Mouse (Mus musculus) E14TG2a.4 (cell line): ENCODE results near the gene Serpinb9b.
A peak's percentile ranks its signal among the peaks of the same experiment; 100 is the strongest.

Experiments
- H3K27me3 ChIP-seq: 2 replicates; pipeline ENCODE4 v1.6.1; 2014; ENCODE audit warnings: low read length, control low read depth; ENCODE audit not compliant: insufficient read depth
- H3K36me3 ChIP-seq: 2 replicates; pipeline ENCODE4 v1.6.1; 2014; ENCODE audit warnings: low read length, control low read depth; ENCODE audit not compliant: insufficient read depth
- H3K4me1 ChIP-seq: replicated peaks from 2 replicates; pipeline ENCODE4 v1.6.1; 2014; ENCODE audit warnings: low read depth, low read length, control low read depth
- H3K4me3 ChIP-seq: replicated peaks from 2 replicates; pipeline ENCODE4 v1.5.1; 2014; ENCODE audit warnings: mild to moderate bottlenecking, low read length
- H3K9me3 ChIP-seq: 2 replicates; pipeline ENCODE4 v1.6.1; 2014; ENCODE audit warnings: low read length, control low read depth
- CTCF ChIP-seq: conservative IDR thresholded peaks from 2 replicates; pipeline ENCODE4 v1.5.1; 2014; ENCODE audit warnings: low read length
- NANOG ChIP-seq: IDR thresholded peaks from 2 replicates; pipeline ENCODE4 v1.6.1; 2014; ENCODE audit warnings: borderline replicate concordance, low read length, mixed read lengths
- POU5F1 ChIP-seq: IDR thresholded peaks from 2 replicates; pipeline ENCODE4 v1.6.1; 2014; ENCODE audit warnings: low read length, borderline replicate concordance

The Serpinb9b gene

DNA sequence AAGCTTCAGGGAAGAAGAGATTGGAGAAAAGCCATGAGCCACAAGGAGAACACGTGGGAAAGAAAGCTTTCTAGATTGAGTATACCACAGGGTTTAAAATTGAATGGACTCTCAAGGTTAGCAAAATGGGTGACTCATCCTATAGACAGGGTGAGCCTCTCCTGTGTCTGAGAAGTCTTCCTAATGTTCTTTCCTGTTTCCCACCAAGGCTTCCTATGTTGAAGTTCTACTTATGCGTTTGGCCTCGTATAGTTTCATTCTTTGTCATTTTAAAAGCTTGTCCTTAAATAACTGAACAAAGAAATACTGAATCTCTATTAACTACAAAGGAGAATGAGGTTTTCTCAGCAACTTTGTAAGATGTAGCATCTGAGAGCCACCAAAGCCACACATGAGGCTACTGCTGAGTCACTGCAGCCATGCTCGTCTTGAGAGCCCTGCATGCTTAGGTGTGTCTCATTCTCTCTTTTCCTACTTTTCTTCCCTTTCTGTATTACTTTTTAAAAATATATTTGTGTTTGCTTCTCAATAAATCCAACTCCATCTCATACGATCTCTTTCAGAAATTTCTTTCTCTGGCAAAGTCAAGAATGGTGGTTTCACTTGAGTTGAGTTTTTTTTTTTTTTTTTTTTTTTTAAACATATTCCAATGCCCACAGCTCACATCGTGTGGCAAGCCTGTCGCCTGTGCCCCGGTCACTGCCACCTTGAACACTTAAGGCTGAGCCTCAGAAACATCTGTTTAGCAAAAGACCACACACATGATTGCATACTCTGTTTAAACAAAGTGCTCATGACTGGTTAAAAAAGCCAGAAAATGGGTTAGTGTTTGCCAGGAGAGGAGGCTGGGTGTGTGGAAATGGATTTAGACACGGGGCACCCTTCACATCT is 23.4 kb upstream of the Serpinb9b start:
- no peaks in the 10 kb centered on the region for H3K9me3 ChIP-seq
- TF ChIP-seq POU5F1 = no peak
- H3K4me3 ChIP-seq = 0 out of 2 replicates have a peak overlapping the region, but pooled peaks have one; percentile 29
- H3K27me3 ChIP-seq = no peaks in the 10 kb centered on the region
- peaks cover 30% of the 10 kb centered on the region for H3K4me1 ChIP-seq
- H3K36me3 ChIP-seq = no peaks in the 10 kb centered on the region

DNA sequence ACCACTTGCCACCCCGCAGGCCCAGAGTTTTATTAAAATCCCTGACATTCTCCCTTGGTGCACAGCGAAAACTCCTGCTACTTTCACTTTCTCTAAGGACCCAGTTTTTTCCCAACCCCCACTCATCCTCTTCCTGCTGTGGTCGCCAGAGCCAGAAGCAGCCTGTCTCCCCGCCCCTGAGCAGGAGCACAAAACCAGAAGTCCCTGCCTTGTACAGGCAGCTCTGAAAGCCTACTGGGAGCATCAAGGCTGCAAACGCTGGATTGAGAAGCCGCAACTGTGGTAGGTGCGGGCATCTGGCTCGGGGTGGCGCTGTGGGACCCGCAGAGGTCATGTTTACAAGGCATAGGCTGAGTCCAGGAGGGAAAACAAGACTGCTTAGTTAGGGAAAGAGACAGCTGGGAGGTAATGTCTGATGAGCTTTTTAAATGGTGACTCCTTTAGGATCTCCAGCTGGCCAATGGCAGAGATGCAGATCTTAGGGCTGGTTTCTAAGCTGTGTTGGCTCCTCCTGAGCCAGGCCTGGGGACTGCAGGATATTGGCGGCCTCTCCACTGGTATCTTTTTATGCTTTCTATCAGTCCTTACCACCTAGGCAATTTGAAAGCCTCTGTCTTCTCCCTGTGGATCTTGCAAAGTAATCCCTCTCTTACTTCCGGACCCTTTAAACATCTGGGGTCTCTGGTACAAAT is 22.7 kb upstream of the Serpinb9b start:
- H3K4me3 ChIP-seq = peak overlapping the region; percentile 29; the same call in 1 of the 2 replicates
- H3K9me3 ChIP-seq = no peaks in the 10 kb centered on the region
- no peaks in the 10 kb centered on the region for H3K36me3 ChIP-seq
- TF ChIP-seq CTCF (peak; percentile 57), NANOG (no peak), POU5F1 (no peak)
- H3K27me3 ChIP-seq = no peaks in the 10 kb centered on the region
- H3K4me1 ChIP-seq = peaks cover 30% of the 10 kb centered on the region

GRCm38 (mm10) chr13:33005501-33006075 is 21.6 kb upstream of the Serpinb9b start:
- Histone ChIP-seq H3K4me3 (no peak overlapping the region), H3K36me3 (no peaks in the 10 kb centered on the region), H3K4me1 (peaks cover 30% of the 10 kb centered on the region), H3K9me3 (no peaks in the 10 kb centered on the region), H3K27me3 (no peaks in the 10 kb centered on the region)
- TF ChIP-seq CTCF = no peak
- TF ChIP-seq NANOG = no peak
- TF ChIP-seq POU5F1 = no peak

DNA sequence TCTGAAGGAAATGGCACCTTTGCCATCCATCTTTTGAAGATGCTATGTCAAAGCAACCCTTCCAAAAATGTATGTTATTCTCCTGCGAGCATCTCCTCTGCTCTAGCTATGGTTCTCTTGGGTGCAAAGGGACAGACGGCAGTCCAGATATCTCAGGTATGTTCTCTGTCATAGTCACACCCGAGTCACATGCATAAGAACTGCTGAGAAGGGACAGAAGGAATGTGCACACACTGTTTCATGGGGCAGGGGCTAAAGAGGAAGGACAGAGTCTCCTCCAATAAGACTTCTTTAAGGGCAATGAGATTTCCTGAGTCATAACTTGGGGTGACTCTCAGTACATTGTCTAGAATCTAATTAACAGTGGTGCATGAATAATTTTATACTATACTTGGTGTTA is 20.7 kb upstream of the Serpinb9b start:
- no peak for TF ChIP-seq NANOG
- no peak for TF ChIP-seq CTCF
- TF ChIP-seq POU5F1 = no peak
- Histone ChIP-seq H3K9me3 (no peaks in the 10 kb centered on the region), H3K4me3 (no peak overlapping the region), H3K4me1 (peaks cover 30% of the 10 kb centered on the region), H3K27me3 (no peaks in the 10 kb centered on the region), H3K36me3 (no peaks in the 10 kb centered on the region)

- H3K36me3 ChIP-seq = no peaks in the 10 kb centered on the region
- TF ChIP-seq POU5F1 (no peak), NANOG (no peak), CTCF (no peak)
- no peaks in the 10 kb centered on the region for H3K27me3 ChIP-seq
- H3K4me1 ChIP-seq = no peaks in the 10 kb centered on the region
- no peaks in the 10 kb centered on the region for H3K9me3 ChIP-seq
- H3K4me3 ChIP-seq = no peak overlapping the region
Observed at GRCm38 (mm10) chr13:33012395-33012794, 14.8 kb upstream of the Serpinb9b start.

DNA sequence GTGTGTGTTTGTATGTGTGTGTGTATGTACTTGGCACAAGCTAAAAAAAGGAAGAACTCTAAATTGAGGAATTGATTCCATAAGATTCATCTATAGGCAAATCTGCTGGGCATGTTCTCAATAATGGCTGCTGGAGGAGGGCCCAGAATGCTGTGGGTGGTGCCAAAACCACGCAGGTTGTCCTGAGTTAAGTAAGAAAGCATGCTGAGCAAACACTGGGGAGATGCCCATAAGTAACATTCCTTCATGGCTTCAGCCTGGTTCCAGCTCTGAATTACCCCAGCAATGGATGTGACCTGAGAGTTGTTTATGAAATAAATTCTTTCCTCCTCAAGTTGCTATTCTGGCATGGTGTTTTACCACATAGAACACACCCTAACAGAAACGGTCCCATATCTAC is 13.9 kb upstream of the Serpinb9b start:
- Histone ChIP-seq H3K27me3 (no peaks in the 10 kb centered on the region), H3K4me3 (no peak overlapping the region)
- TF ChIP-seq NANOG (no peak), CTCF (no peak), POU5F1 (no peak)

DNA sequence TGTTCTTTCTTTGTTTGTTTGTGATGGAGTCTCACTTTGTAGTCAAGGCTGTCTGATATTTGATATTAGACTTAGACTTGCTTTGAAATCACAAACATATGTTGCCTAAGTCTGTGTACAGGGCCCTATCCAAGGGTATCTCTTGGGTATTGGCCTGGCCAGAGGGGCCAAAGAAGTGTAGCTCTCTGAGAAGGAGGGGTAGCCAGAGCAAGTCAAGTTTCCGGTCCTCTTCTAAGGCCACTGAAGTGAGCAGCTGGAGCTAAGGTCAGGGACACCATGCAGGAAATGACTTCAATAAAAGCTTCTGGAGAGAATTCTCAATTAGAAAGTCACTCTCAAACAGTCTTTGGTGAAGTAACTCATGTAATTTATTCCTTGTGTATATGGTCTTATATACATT is 4.8 kb upstream of the Serpinb9b start:
- H3K36me3 ChIP-seq = no peaks in the 10 kb centered on the region
- H3K27me3 ChIP-seq = no peaks in the 10 kb centered on the region
- peaks cover 20% of the 10 kb centered on the region for H3K4me1 ChIP-seq
- H3K4me3 ChIP-seq = no peak overlapping the region
- 0 out of 2 replicates have a peak, but pooled peaks cover 4% of the 10 kb centered on the region for H3K9me3 ChIP-seq
- TF ChIP-seq POU5F1 (no peak), NANOG (no peak), CTCF (no peak)

More for the DNA sequence above, 13.9 kb upstream of the Serpinb9b start:
- no peaks in the 10 kb centered on the region for H3K9me3 ChIP-seq
- H3K36me3 ChIP-seq = no peaks in the 10 kb centered on the region
- no peaks in the 10 kb centered on the region for H3K4me1 ChIP-seq

DNA sequence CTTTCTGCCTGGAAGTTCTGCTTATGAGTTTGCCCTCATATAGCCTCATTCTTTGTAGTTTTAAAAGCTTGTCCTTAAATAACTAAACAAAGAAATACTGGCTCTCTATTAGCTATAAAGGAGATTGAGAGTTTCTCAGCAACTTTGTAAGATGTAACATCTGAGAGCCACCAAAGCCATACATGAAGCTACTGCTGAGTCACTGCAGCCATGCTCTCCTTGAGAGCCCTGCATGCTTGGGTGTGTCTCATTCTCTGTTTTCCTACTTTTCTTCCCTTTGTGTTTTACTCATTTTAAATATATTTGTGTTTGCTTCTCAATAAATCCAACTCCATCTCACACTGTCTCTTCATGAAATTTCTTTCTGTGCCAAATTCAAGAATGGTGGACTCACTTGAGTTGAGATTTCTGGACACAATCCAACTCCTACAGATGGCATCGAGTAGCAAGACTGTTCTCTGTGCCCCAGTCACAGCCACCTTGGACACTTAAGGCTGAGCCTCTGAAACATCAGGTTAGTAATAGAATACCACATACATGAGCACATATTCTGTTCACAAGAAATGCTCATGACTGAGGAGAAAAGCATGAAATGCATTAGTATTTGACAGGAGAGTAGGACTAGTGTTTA is 674 bp upstream of the Serpinb9b start:
- TF ChIP-seq NANOG = no peak
- no peak for TF ChIP-seq CTCF
- TF ChIP-seq POU5F1 = no peak
- Histone ChIP-seq H3K9me3 (peaks cover 5% of the 10 kb centered on the region; the same call in 1 of the 2 replicates), H3K27me3 (no peaks in the 10 kb centered on the region), H3K4me1 (peaks cover 44% of the 10 kb centered on the region), H3K36me3 (no peaks in the 10 kb centered on the region), H3K4me3 (no peak overlapping the region)
